Mouse (Mus musculus): ENCODE data around the gene Gm49395.

The Gm49395 gene

GRCm38 (mm10) chr13:115101355-115102191 lies at the start of gene Gm49395, which contains the start of gene Itga1:
TSS of gene Gm49395 (minus strand) at chr13:115101921.
TSS of gene Itga1 (minus strand) at chr13:115101964.
- DNase-seq (ENCODE audit: low read depth, low spot score): no peak

- no peak for DNase-seq (ENCODE audit: low read depth, low spot score)
Measured at GRCm38 (mm10) chr13:115150602-115151001, 48.9 kb upstream of the Gm49395 start.

GRCm38 (mm10) chr13:115149849-115150248 lies 48.1 kb upstream of the Gm49395 start:
- no peak for DNase-seq (ENCODE audit: low read depth, low spot score)

- DNase-seq (ENCODE audit: low read depth, low spot score): no peak
Measured at GRCm38 (mm10) chr13:115143575-115143974, 41.9 kb upstream of the Gm49395 start.

- no peak for DNase-seq (ENCODE audit: low read depth, low spot score)
Measured at GRCm38 (mm10) chr13:115142066-115142465, 40.3 kb upstream of the Gm49395 start.

- DNase-seq (ENCODE audit: low read depth, low spot score): no peak
Measured at GRCm38 (mm10) chr13:115138513-115138912, 36.8 kb upstream of the Gm49395 start.

- DNase-seq (ENCODE audit: low read depth, low spot score): no peak
Measured at GRCm38 (mm10) chr13:115136761-115137160, 35.0 kb upstream of the Gm49395 start.

- DNase-seq (ENCODE audit: low read depth, low spot score): no peak
Measured at GRCm38 (mm10) chr13:115132435-115132834, 30.7 kb upstream of the Gm49395 start.

- DNase-seq (ENCODE audit: low read depth, low spot score): no peak
Measured at GRCm38 (mm10) chr13:115131381-115131780, 29.7 kb upstream of the Gm49395 start.

- DNase-seq (ENCODE audit: low read depth, low spot score): no peak
Measured at GRCm38 (mm10) chr13:115130035-115130434, 28.3 kb upstream of the Gm49395 start.

- no peak for DNase-seq (ENCODE audit: low read depth, low spot score)
Measured at GRCm38 (mm10) chr13:115127826-115128225, 26.1 kb upstream of the Gm49395 start.

- no peak for DNase-seq (ENCODE audit: low read depth, low spot score)
Measured at GRCm38 (mm10) chr13:115126534-115126933, 24.8 kb upstream of the Gm49395 start.

GRCm38 (mm10) chr13:115125130-115125529 lies 23.4 kb upstream of the Gm49395 start:
- no peak for DNase-seq (ENCODE audit: low read depth, low spot score)

- no peak for DNase-seq (ENCODE audit: low read depth, low spot score)
Measured at GRCm38 (mm10) chr13:115124521-115124920, 22.8 kb upstream of the Gm49395 start.

- DNase-seq (ENCODE audit: low read depth, low spot score): no peak
Measured at GRCm38 (mm10) chr13:115118756-115119155, 17.0 kb upstream of the Gm49395 start.

- DNase-seq (ENCODE audit: low read depth, low spot score): no peak
Measured at GRCm38 (mm10) chr13:115118195-115118594, 16.5 kb upstream of the Gm49395 start.

GRCm38 (mm10) chr13:115116930-115117621 lies 15.4 kb upstream of the Gm49395 start:
- no peak for DNase-seq (ENCODE audit: low read depth, low spot score)

- no peak for DNase-seq (ENCODE audit: low read depth, low spot score)
Measured at GRCm38 (mm10) chr13:115109628-115110027, 7.9 kb upstream of the Gm49395 start.

GRCm38 (mm10) chr13:115107436-115107835 lies 5.7 kb upstream of the Gm49395 start:
- DNase-seq (ENCODE audit: low read depth, low spot score): no peak

GRCm38 (mm10) chr13:115106183-115106582 lies 4.5 kb upstream of the Gm49395 start:
- no peak for DNase-seq (ENCODE audit: low read depth, low spot score)

GRCm38 (mm10) chr13:115102754-115103153 lies 1.0 kb upstream of the Gm49395 start:
- DNase-seq (ENCODE audit: low read depth, low spot score): no peak

- no peak for DNase-seq (ENCODE audit: low read depth, low spot score)
Measured at GRCm38 (mm10) chr13:115100381-115101177, 1.1 kb downstream of the Gm49395 start.
